Mouse (Mus musculus): Measurements from ENCODE around the gene Mctp2.

Gene Mctp2

GRCm38 (mm10) chr7:72306382-72306841 is at the start of gene Mctp2:
Mctp2 (minus strand) TSS chr7:72306608.
- DNase-seq (ENCODE audit: low read depth, low spot score) = no peak

DNA sequence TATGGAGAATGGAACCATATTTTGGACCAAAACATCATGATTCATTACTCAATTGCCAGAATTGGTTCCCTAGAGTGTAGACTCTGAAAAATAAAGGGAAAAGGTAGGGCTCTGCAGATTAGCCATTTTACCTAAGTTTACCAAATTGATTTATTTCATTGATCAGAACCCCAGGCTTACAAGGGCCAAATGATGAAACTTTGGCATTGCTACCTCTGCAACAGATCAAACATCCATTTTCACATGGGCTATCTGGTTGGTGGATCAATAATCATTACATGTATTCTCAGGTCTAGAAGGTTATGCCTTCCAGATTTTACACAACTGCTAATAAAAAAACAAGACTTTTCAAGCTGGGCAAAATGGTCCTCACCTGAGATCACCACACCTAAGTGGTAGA is 39.5 kb upstream of the Mctp2 start:
- no peak for DNase-seq (ENCODE audit: low read depth, low spot score)

- DNase-seq (ENCODE audit: low read depth, low spot score) = no peak
Measured at GRCm38 (mm10) chr7:72343751-72344150, 37.3 kb upstream of the Mctp2 start.

- DNase-seq (ENCODE audit: low read depth, low spot score) = no peak
Measured at GRCm38 (mm10) chr7:72342822-72343221, 36.4 kb upstream of the Mctp2 start.

DNA sequence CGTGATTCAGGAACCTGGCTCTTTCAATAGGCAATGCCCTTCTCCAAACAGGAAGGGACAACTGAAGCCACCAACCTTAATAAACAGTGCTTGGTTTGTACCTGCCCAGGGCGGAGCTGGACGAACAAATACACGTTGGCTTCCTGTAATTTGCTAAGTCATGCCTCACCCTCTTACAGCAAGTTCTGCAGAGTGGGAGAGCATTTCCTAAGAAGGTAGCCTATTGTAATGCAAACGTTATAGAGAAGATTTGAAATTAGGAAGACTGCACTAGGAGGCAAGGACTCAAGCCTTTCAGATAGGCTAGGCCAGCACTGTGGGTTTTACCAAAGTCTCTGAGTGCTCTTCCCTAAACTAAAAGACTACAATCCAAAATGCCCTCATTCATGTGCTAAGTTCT is 19.6 kb upstream of the Mctp2 start:
- no peak for DNase-seq (ENCODE audit: low read depth, low spot score)

- no peak for DNase-seq (ENCODE audit: low read depth, low spot score)
Measured at GRCm38 (mm10) chr7:72320906-72321305, 14.5 kb upstream of the Mctp2 start.

DNA sequence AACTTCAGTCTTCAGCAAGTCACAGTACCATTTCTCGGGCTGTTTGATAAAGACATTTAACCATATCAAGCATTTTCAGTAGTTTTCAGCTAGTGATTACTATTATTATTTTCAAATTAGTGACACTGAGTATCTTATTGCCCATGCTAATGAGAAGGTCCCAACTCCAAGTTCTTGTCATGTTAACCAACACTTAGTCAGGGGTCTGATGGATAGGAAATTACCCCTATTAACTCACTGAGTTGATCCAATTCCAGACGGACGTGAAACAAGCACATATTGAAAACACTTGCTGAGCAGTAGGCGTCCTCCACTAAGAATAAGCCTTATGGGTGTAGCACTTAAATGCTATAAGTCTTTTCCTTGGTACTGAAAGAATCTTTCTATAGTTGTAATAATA is 14.0 kb upstream of the Mctp2 start:
- DNase-seq (ENCODE audit: low read depth, low spot score) = no peak

DNA sequence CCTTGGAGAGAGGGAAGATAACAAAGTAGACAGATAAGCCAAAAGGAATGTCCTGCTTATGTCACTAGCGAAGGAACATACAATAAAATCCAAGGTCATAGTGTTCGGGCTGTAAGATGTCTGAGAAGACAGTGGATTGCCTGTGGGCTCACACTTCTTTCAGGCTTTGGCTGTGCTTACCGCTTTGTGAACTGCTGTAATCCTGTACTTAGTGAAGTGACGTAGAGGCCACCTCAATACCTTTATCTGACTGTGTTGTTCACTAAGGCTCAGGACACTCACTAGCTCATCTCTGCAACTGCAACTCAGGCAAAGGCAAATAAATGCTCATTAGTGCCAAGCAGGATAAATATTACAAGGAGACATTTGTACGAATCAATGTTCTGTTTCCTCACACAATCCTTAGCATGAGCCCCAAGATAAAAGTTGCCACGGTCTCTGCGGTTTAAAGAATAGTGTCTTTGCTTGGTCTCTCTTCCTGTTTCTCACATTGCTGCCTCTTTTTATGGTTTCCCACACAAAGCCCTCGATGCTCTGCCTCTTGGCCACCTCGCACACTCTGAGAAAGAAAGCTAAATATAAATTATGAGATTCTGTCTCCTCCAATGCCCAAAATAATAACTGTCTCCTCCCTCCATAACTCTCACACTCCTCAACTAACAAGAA is 8.1 kb upstream of the Mctp2 start:
- DNase-seq (ENCODE audit: low read depth, low spot score) = no peak

DNA sequence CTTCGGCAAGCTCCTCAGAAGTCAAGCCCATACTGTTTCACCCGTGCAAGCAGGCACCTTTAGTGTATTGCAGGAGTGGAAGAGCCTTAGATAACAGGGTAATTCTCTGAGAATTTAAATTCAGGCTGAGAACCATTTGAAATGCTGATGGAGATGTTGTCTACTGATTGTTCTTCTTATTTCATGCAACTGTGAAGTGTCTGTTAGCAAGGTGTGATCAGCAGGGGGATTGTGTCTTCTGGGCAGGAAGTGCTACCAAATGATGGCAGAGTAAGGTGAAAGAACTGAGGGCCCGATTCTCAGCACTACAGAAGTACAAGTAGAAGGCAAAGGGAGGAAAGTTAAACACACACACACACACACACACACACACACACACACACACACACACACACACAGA is 7.5 kb upstream of the Mctp2 start:
- DNase-seq (ENCODE audit: low read depth, low spot score) = no peak

- no peak for DNase-seq (ENCODE audit: low read depth, low spot score)
Measured at GRCm38 (mm10) chr7:72311582-72311981, 5.2 kb upstream of the Mctp2 start.

- no peak for DNase-seq (ENCODE audit: low read depth, low spot score)
Measured at GRCm38 (mm10) chr7:72308078-72308477, 1.7 kb upstream of the Mctp2 start.

- DNase-seq (ENCODE audit: low read depth, low spot score) = no peak
Measured at GRCm38 (mm10) chr7:72306847-72307246, 439 bp upstream of the Mctp2 start.

GRCm38 (mm10) chr7:72305971-72306370 is 437 bp downstream of the Mctp2 start:
- DNase-seq (ENCODE audit: low read depth, low spot score) = no peak

- DNase-seq (ENCODE audit: low read depth, low spot score) = no peak
Measured at GRCm38 (mm10) chr7:72301667-72302066, 4.7 kb downstream of the Mctp2 start.

GRCm38 (mm10) chr7:72299726-72300125 is 6.7 kb downstream of the Mctp2 start:
- no peak for DNase-seq (ENCODE audit: low read depth, low spot score)

GRCm38 (mm10) chr7:72297013-72297412 is 9.4 kb downstream of the Mctp2 start:
- no peak for DNase-seq (ENCODE audit: low read depth, low spot score)

GRCm38 (mm10) chr7:72296171-72296570 is 10.2 kb downstream of the Mctp2 start:
- no peak for DNase-seq (ENCODE audit: low read depth, low spot score)

GRCm38 (mm10) chr7:72294886-72295285 is 11.5 kb downstream of the Mctp2 start:
- no peak for DNase-seq (ENCODE audit: low read depth, low spot score)

GRCm38 (mm10) chr7:72293784-72294538 is 12.4 kb downstream of the Mctp2 start:
- DNase-seq (ENCODE audit: low read depth, low spot score) = no peak

DNA sequence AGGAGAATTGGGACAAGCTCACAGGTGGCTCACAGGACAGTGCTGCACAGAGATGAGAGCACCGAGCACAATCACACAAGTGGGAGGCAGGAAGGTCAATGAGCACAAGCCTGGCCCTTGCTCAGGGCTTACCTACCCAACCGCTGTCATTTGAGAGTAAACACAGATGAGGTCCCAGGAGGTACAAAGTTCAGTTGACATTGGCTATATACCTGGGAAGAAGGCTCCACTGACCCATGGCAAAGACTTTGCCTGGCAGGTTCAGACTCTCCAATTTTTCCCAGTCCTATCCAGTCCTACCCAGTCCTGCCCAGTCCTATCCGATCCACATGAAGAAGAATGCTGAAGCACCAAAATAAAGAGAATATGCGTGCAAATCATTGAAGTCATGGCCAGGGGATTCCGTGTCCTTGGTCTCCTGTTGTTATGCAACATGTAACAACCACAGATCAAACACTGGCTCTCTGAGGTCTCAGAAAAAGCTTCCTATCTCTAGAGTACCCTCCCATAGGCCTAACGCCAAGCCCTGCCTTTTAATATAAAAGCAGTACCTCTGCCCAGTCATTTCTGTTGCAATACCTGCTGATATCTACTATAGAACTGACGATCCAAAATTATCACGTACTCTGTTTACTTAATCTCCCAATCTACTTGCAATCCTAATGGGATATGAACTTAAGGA is 14.0 kb downstream of the Mctp2 start:
- no peak for DNase-seq (ENCODE audit: low read depth, low spot score)

DNA sequence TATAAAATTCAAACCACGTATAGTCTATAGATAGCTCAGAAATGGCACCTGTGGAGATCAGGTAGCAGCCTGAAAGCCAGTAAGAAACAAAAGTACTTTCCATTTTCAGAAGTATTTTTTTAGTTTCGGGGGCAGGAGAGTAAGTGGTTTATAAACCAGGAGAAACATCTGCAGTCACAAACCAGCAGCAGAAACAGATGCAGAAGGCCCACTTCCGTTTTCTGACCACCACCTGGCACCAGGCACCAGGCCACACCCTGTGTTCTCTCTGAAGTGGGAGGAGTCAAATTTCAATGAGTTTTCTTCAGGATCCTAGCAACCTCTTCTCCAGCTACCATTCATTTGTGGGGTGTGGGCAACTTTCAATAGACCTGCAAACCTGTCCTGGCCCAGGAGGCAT is 25.7 kb downstream of the Mctp2 start:
- no peak for DNase-seq (ENCODE audit: low read depth, low spot score)

- DNase-seq (ENCODE audit: low read depth, low spot score) = no peak
Measured at GRCm38 (mm10) chr7:72278412-72278811, 28.0 kb downstream of the Mctp2 start.

DNA sequence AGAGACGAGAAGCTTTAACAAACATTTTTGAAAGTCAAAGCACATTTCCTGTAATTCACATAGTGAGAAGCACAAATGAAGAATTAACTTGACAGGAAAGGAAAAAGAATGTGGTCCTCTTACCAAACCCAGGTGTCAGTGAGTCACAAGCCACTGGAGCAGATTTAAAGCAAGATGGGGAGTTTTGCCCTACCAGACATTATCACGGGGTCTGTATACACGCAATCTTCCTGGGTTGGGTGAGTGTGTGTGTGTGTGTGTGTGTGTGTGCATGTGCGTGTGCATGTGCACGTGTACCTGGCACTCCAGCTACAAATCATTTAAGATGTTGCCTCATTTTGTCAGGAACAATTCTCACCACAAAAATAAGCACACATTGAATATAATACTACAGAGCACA is 30.9 kb downstream of the Mctp2 start:
- no peak for DNase-seq (ENCODE audit: low read depth, low spot score)

Measured in retina, postnatal 7 days (tissue).